Mouse (Mus musculus): ENCODE results near the gene Stpg3. TPM values are rescaled to one million over a fixed set of nuclear protein-coding genes. Genes with fewer than 3 reads are reported as not detected.

The Stpg3 gene
- polyA plus RNA-seq, 1 experiment from 2014 or later, result not detected

- Histone ChIP-seq H3K9me3 (ENCODE audit: control insufficient read depth, low read length) (no peaks in the 10 kb centered on the region), H3K27ac (ENCODE audit: low read depth, low read length) (peak overlapping the region; percentile 91), H3K36me3 (ENCODE audit: control insufficient read depth, insufficient read depth, low read length) (no peaks in the 10 kb centered on the region), H3K27me3 (ENCODE audit: control insufficient read depth, insufficient read depth, low read length) (no peaks in the 10 kb centered on the region), H3K4me3 (ENCODE audit: low read depth, low read length) (peak overlapping the region; percentile 32), H3K9ac (ENCODE audit: low read length) (peak overlapping the region; percentile 64), H3K4me2 (peak overlapping the region; percentile 64), H3K4me1 (ENCODE audit: control insufficient read depth, insufficient read depth, low read length) (peaks cover 46% of the 10 kb centered on the region)
- WGBS, result 0% methylated on average over 29 of the region's 41 CpGs
- ATAC-seq (ENCODE audit: low FRiP score), result peak; percentile 88
- peak; percentile 97 for DNase-seq (ENCODE audit: low spot score, missing footprints)
Measured at GRCm38 (mm10) chr2:25167919-25168664, 46.3 kb downstream of the Stpg3 start.

GRCm38 (mm10) chr2:25167481-25167880 is 47.0 kb downstream of the Stpg3 start:
- Histone ChIP-seq H3K9me3 (ENCODE audit: control insufficient read depth, low read length) (no peaks in the 10 kb centered on the region), H3K36me3 (ENCODE audit: control insufficient read depth, insufficient read depth, low read length) (no peaks in the 10 kb centered on the region), H3K4me2 (peak overlapping the region; percentile 64), H3K27me3 (ENCODE audit: control insufficient read depth, insufficient read depth, low read length) (no peaks in the 10 kb centered on the region), H3K4me1 (ENCODE audit: control insufficient read depth, insufficient read depth, low read length) (peaks cover 48% of the 10 kb centered on the region), H3K27ac (ENCODE audit: low read depth, low read length) (peak overlapping the region; percentile 91), H3K9ac (ENCODE audit: low read length) (peak overlapping the region; percentile 64), H3K4me3 (ENCODE audit: low read depth, low read length) (peak overlapping the region; percentile 32)
- ATAC-seq (ENCODE audit: low FRiP score), result peak; percentile 38
- peak; percentile 91 for DNase-seq (ENCODE audit: low spot score, missing footprints)
- WGBS, result 13% methylated on average over 4 of the region's 4 CpGs

Other genes starting within 250 kb of the Stpg3 start
- 154 and 163 TPM in 2 replicates for gene Mrpl41, start 239.5 kb downstream of the Stpg3 start, polyA plus RNA-seq (2014; fragmentation: Nextera tagmentation; extraction: Ambion mirVana)
- gene Pnpla7, start 238.6 kb downstream of the Stpg3 start, polyA plus RNA-seq (2014; fragmentation: Nextera tagmentation; extraction: Ambion mirVana), result 3.1 and 4.5 TPM in 2 replicates
- 34.2 and 34.7 TPM in 2 replicates for gene Nsmf, start 160.3 kb downstream of the Stpg3 start, polyA plus RNA-seq (2014; fragmentation: Nextera tagmentation; extraction: Ambion mirVana)
- not detected in 2 replicates for gene Entpd8, start 134.3 kb downstream of the Stpg3 start, polyA plus RNA-seq (2014; fragmentation: Nextera tagmentation; extraction: Ambion mirVana)
- gene Noxa1, start 119.5 kb downstream of the Stpg3 start, polyA plus RNA-seq (2014; fragmentation: Nextera tagmentation; extraction: Ambion mirVana), result not detected in 2 replicates
- 60.3 and 63.9 TPM in 2 replicates for gene Nrarp, start 33.9 kb downstream of the Stpg3 start, polyA plus RNA-seq (2014; fragmentation: Nextera tagmentation; extraction: Ambion mirVana)
- gene Tor4a, start 17.8 kb downstream of the Stpg3 start, polyA plus RNA-seq (2014; fragmentation: Nextera tagmentation; extraction: Ambion mirVana), result 1.4 and 1.5 TPM in 2 replicates
- gene Nelfb, start 3.1 kb downstream of the Stpg3 start, polyA plus RNA-seq (2014; fragmentation: Nextera tagmentation; extraction: Ambion mirVana), result 96.4 and 102 TPM in 2 replicates
- gene Fam166a, start 4.1 kb upstream of the Stpg3 start, polyA plus RNA-seq (2014; fragmentation: Nextera tagmentation; extraction: Ambion mirVana), result 0.94 TPM in 1 of 2 replicates, not detected in the other
- gene Tubb4b, start 10.1 kb upstream of the Stpg3 start, polyA plus RNA-seq (2014; fragmentation: Nextera tagmentation; extraction: Ambion mirVana), result 535 and 571 TPM in 2 replicates
- gene Slc34a3, start 19.7 kb upstream of the Stpg3 start, polyA plus RNA-seq (2014; fragmentation: Nextera tagmentation; extraction: Ambion mirVana), result not detected in 2 replicates
- gene Rnf224, start 22.1 kb upstream of the Stpg3 start, polyA plus RNA-seq (2014; fragmentation: Nextera tagmentation; extraction: Ambion mirVana), result not detected in 2 replicates
- gene Rnf208, start 27.6 kb upstream of the Stpg3 start, polyA plus RNA-seq (2014; fragmentation: Nextera tagmentation; extraction: Ambion mirVana), result 24.4 and 26.9 TPM in 2 replicates
- gene Cysrt1, start 27.8 kb upstream of the Stpg3 start, polyA plus RNA-seq (2014; fragmentation: Nextera tagmentation; extraction: Ambion mirVana), result 0.32 TPM in 1 of 2 replicates, not detected in the other
- 3.3 and 4.1 TPM in 2 replicates for gene AL732309.1, start 32.2 kb upstream of the Stpg3 start, polyA plus RNA-seq (2014; fragmentation: Nextera tagmentation; extraction: Ambion mirVana)
- gene Tmem203, start 40.8 kb upstream of the Stpg3 start, polyA plus RNA-seq (2014; fragmentation: Nextera tagmentation; extraction: Ambion mirVana), result 14.7 and 16.0 TPM in 2 replicates
- 2.4 and 4.5 TPM in 2 replicates for gene Tprn, start 48.0 kb upstream of the Stpg3 start, polyA plus RNA-seq (2014; fragmentation: Nextera tagmentation; extraction: Ambion mirVana)
- gene Ssna1, start 57.8 kb upstream of the Stpg3 start, polyA plus RNA-seq (2014; fragmentation: Nextera tagmentation; extraction: Ambion mirVana), result 240 and 247 TPM in 2 replicates
- 105 and 117 TPM in 2 replicates for gene Anapc2, start 57.8 kb upstream of the Stpg3 start, polyA plus RNA-seq (2014; fragmentation: Nextera tagmentation; extraction: Ambion mirVana)
- not detected in 2 replicates for gene Tmem210, start 73.5 kb upstream of the Stpg3 start, polyA plus RNA-seq (2014; fragmentation: Nextera tagmentation; extraction: Ambion mirVana)
- not detected in 2 replicates for gene Lrrc26, start 75.3 kb upstream of the Stpg3 start, polyA plus RNA-seq (2014; fragmentation: Nextera tagmentation; extraction: Ambion mirVana)
- 2.4 and 2.6 TPM in 2 replicates for gene Grin1, start 104.5 kb upstream of the Stpg3 start, polyA plus RNA-seq (2014; fragmentation: Nextera tagmentation; extraction: Ambion mirVana)
- 87.2 and 88.1 TPM in 2 replicates for gene Man1b1, start 117.7 kb upstream of the Stpg3 start, polyA plus RNA-seq (2014; fragmentation: Nextera tagmentation; extraction: Ambion mirVana)
- gene Dpp7, start 141.7 kb upstream of the Stpg3 start, polyA plus RNA-seq (2014; fragmentation: Nextera tagmentation; extraction: Ambion mirVana), result 15.9 and 16.0 TPM in 2 replicates
- gene Uap1l1, start 151.0 kb upstream of the Stpg3 start, polyA plus RNA-seq (2014; fragmentation: Nextera tagmentation; extraction: Ambion mirVana), result 3.4 and 6.7 TPM in 2 replicates
- gene Sapcd2, start 157.7 kb upstream of the Stpg3 start, polyA plus RNA-seq (2014; fragmentation: Nextera tagmentation; extraction: Ambion mirVana), result 47.9 and 53.3 TPM in 2 replicates
- gene Entpd2, start 181.2 kb upstream of the Stpg3 start, polyA plus RNA-seq (2014; fragmentation: Nextera tagmentation; extraction: Ambion mirVana), result 0.12 and 0.23 TPM in 2 replicates
- 101 and 106 TPM in 2 replicates for gene Npdc1, start 184.7 kb upstream of the Stpg3 start, polyA plus RNA-seq (2014; fragmentation: Nextera tagmentation; extraction: Ambion mirVana)
- not detected in 2 replicates for gene Fut7, start 208.6 kb upstream of the Stpg3 start, polyA plus RNA-seq (2014; fragmentation: Nextera tagmentation; extraction: Ambion mirVana)
- gene Abca2, start 214.1 kb upstream of the Stpg3 start, polyA plus RNA-seq (2014; fragmentation: Nextera tagmentation; extraction: Ambion mirVana), result 5.2 and 5.4 TPM in 2 replicates
- gene Clic3, start 242.2 kb upstream of the Stpg3 start, polyA plus RNA-seq (2014; fragmentation: Nextera tagmentation; extraction: Ambion mirVana), result 0.18 and 0.25 TPM in 2 replicates
- gene Paxx, start 246.5 kb upstream of the Stpg3 start, polyA plus RNA-seq (2014; fragmentation: Nextera tagmentation; extraction: Ambion mirVana), result 21.9 and 23.2 TPM in 2 replicates

All from midbrain, embryonic 11.5 days (tissue).